Mouse (Mus musculus) heart, embryonic 15.5 days (tissue): ENCODE data around the gene Lypd8. TPM values are rescaled to one million over a fixed set of nuclear protein-coding genes. Genes with fewer than 3 reads are reported as not detected.
"Not testable (repeated sequence)": the region's sequence is repeated elsewhere in the genome, so short reads cannot be mapped to it uniquely, and the experiment has no call there.

ENCODE experiments used
- ATAC-seq: fragments of 200-750 bp; cut with Nextera tagmentation; replicated peaks from 2 replicates; pipeline ENCODE4 v1.8.0; 2017; ENCODE audit warnings: low read depth, moderate TSS enrichment; ENCODE audit not compliant: insufficient number of reproducible peaks, insufficient read depth, low FRiP score
- H3K27ac ChIP-seq: fragments of 300-500 bp; sonication (generic); 2 replicates; pipeline ENCODE4 v1.5.1; 2015; ENCODE audit warnings: mild to moderate bottlenecking, inconsistent platforms
- H3K27me3 ChIP-seq: fragments of 300-500 bp; sonication (generic); 2 replicates; pipeline ENCODE4 v1.6.1; 2015; ENCODE audit warnings: inconsistent platforms
- H3K36me3 ChIP-seq: fragments of 300-500 bp; sonication (generic); 2 replicates; pipeline ENCODE4 v1.6.1; 2015; ENCODE audit warnings: mild to moderate bottlenecking, inconsistent platforms
- H3K4me1 ChIP-seq: fragments of 300-500 bp; sonication (generic); replicated peaks from 2 replicates; pipeline ENCODE4 v1.6.1; 2015; ENCODE audit warnings: inconsistent platforms
- H3K4me2 ChIP-seq: fragments of 300-500 bp; sonication (generic); 2 replicates; pipeline ENCODE4 v1.6.1; 2015; ENCODE audit warnings: inconsistent platforms, mild to moderate bottlenecking, moderate library complexity
- H3K4me3 ChIP-seq: fragments of 300-500 bp; sonication (generic); 2 replicates; pipeline ENCODE4 v1.5.1; 2015; ENCODE audit warnings: mild to moderate bottlenecking, inconsistent platforms
- H3K9ac ChIP-seq: fragments of 300-500 bp; sonication (generic); 2 replicates; pipeline ENCODE4 v1.6.1; 2015; ENCODE audit warnings: mild to moderate bottlenecking, inconsistent platforms
- H3K9me3 ChIP-seq: fragments of 300-500 bp; sonication (generic); replicated peaks from 2 replicates; pipeline ENCODE4 v1.6.1; 2016; ENCODE audit warnings: inconsistent platforms
- WGBS: fragments of 180-500 bp; shearing (Covaris S2); methylation state at CpG from one replicate; pipeline ENCODE4 v1.1.7; 2015; ENCODE audit warnings: mixed read lengths; 5-methylcytosine and 5-hydroxymethylcytosine counted together
- polyA plus RNA-seq: library from polyadenylated mRNA; unstranded; fragments of >200 nt; fragmentation: Nextera tagmentation; extraction: Ambion mirVana; gene quantifications from 2 replicates; pipeline ENCODE4 v1.2.1, GENCODE M21; 2015

Gene Lypd8
- polyA plus RNA-seq, 1 experiment from 2014 or later, result not detected

DNA sequence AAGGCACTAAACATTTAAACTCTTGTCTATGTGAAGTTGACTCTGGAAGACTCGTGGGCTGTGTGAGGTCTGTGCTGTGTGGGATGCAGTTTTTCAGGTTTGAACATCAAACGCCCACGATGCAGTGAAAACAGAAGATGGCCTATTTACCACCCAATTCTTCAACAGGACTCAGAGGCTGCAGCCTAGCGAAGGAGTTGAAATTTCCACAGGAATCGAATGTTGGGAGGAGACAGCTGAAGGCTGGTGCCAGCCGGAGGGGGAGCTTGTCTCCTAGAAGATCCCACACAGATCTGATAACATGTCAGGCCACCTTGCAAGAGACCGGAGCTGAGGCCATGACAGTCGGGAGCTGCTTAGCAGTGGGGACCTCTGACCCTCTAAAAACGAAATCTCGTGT lies 24.4 kb upstream of the Lypd8 start:
- H3K4me2 ChIP-seq, result no peak overlapping the region
- WGBS, result 55% methylated on average over 10 of the region's 10 CpGs
- no peaks in the 10 kb centered on the region for H3K4me1 ChIP-seq
- H3K4me3 ChIP-seq, result no peak overlapping the region
- no peak for ATAC-seq
- no peaks in the 10 kb centered on the region for H3K9me3 ChIP-seq
- no peak overlapping the region for H3K27ac ChIP-seq
- H3K36me3 ChIP-seq, result no peaks in the 10 kb centered on the region
- H3K9ac ChIP-seq, result no peak overlapping the region
- H3K27me3 ChIP-seq, result no peaks in the 10 kb centered on the region

GRCm38 (mm10) chr11:58354927-58355326 lies 23.9 kb upstream of the Lypd8 start:
- no peak overlapping the region for H3K4me2 ChIP-seq
- ATAC-seq, result no peak
- H3K9me3 ChIP-seq, result no peaks in the 10 kb centered on the region
- no peak overlapping the region for H3K27ac ChIP-seq
- WGBS, result 75% methylated on average over 3 of the region's 3 CpGs
- no peaks in the 10 kb centered on the region for H3K36me3 ChIP-seq
- H3K9ac ChIP-seq, result no peak overlapping the region
- no peaks in the 10 kb centered on the region for H3K4me1 ChIP-seq
- no peak overlapping the region for H3K4me3 ChIP-seq
- no peaks in the 10 kb centered on the region for H3K27me3 ChIP-seq

GRCm38 (mm10) chr11:58357042-58357441 lies 21.8 kb upstream of the Lypd8 start:
- H3K9ac ChIP-seq, result no peak overlapping the region
- no peaks in the 10 kb centered on the region for H3K36me3 ChIP-seq
- 89% methylated on average over 3 of the region's 3 CpGs for WGBS
- no peaks in the 10 kb centered on the region for H3K27me3 ChIP-seq
- ATAC-seq, result no peak
- H3K4me3 ChIP-seq, result no peak overlapping the region
- no peaks in the 10 kb centered on the region for H3K9me3 ChIP-seq
- no peak overlapping the region for H3K4me2 ChIP-seq
- no peaks in the 10 kb centered on the region for H3K4me1 ChIP-seq
- no peak overlapping the region for H3K27ac ChIP-seq

DNA sequence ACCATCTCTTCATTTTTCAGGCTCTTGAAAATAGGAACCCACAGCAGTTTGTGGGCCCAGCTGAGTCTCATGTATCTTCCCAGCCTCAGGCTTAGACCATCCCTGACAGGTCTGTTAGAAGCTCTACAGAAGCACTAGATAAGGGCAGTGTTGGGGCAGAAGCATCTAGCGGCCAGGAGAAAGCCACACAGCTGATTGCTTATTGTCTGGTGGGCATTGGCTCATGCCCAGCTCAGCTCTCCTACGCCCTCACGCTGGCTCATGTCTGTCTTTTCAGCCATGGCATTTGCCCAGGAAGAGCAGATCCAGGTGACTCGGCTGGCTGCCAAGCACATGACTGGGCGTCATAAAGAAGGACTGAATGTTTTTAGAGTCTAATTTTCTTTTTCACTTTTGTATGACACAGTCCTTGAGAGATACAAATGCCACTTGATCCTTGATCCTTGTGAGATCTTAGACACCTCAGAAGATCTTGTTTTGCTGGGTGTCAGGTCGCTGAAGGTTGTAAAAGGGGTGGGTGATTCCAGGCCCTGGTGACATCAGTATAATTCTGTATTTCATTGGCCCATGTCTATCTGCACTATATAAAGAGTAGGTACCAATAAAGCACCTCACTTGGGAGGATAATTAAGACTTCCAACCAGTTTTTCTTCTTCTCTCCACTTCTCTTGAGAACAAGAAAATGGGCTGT lies 20.9 kb upstream of the Lypd8 start:
- ATAC-seq, result no peak

GRCm38 (mm10) chr11:58362562-58362961 lies 16.3 kb upstream of the Lypd8 start:
- no CpG with 5 or more reads among the region's 6 CpGs for WGBS
- not testable (repeated sequence) for H3K9me3 ChIP-seq, H3K4me2 ChIP-seq, H3K4me3 ChIP-seq, H3K27me3 ChIP-seq, H3K4me1 ChIP-seq, H3K9ac ChIP-seq, ATAC-seq, H3K36me3 ChIP-seq, H3K27ac ChIP-seq

More for the DNA sequence above, 20.9 kb upstream of the Lypd8 start:
- Histone ChIP-seq H3K4me3 (no peak overlapping the region), H3K27me3 (no peaks in the 10 kb centered on the region), H3K27ac (no peak overlapping the region), H3K9ac (no peak overlapping the region), H3K9me3 (no peaks in the 10 kb centered on the region), H3K4me1 (no peaks in the 10 kb centered on the region), H3K36me3 (no peaks in the 10 kb centered on the region), H3K4me2 (no peak overlapping the region)
- 68% methylated on average over 6 of the region's 6 CpGs for WGBS

- Histone ChIP-seq H3K4me3 (no peak overlapping the region), H3K4me1 (no peaks in the 10 kb centered on the region), H3K27ac (no peak overlapping the region), H3K36me3 (no peaks in the 10 kb centered on the region), H3K9ac (no peak overlapping the region), H3K27me3 (no peaks in the 10 kb centered on the region), H3K4me2 (no peak overlapping the region), H3K9me3 (no peaks in the 10 kb centered on the region)
- 61% methylated on average over 3 of the region's 3 CpGs for WGBS
- ATAC-seq, result no peak
Measured at GRCm38 (mm10) chr11:58364454-58364853, 14.4 kb upstream of the Lypd8 start.

DNA sequence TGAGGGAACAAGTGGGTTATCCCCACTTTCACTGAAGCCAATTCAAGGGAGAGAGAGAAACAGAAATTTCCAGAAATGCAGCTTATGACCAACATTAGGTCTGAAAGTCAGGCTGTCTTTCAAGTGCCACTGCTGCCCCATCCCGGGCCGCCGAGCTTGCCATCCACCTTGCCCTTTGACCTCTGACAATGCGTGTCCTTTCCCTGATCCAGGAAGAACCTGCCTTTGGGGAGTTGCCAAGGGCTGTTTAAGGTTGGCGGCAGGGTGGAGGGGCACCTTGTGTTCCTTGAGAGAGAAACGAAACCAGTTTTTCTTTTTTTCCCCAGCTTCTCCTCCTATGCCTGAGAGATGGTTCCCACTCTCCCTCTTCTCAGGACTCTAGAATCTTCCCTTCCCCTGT lies 12.7 kb upstream of the Lypd8 start:
- not testable (repeated sequence) for H3K27me3 ChIP-seq, H3K4me3 ChIP-seq, H3K4me1 ChIP-seq, H3K27ac ChIP-seq, H3K9ac ChIP-seq, H3K9me3 ChIP-seq, H3K36me3 ChIP-seq, H3K4me2 ChIP-seq, ATAC-seq
- WGBS, result no CpG with 5 or more reads among the region's 6 CpGs

- Histone ChIP-seq H3K27me3 (no peaks in the 10 kb centered on the region), H3K27ac (no peak overlapping the region), H3K9ac (no peak overlapping the region), H3K4me2 (no peak overlapping the region), H3K9me3 (no peaks in the 10 kb centered on the region), H3K4me1 (no peaks in the 10 kb centered on the region), H3K36me3 (no peaks in the 10 kb centered on the region), H3K4me3 (no peak overlapping the region)
- ATAC-seq, result no peak
- 88% methylated on average over 2 of the region's 2 CpGs for WGBS
Measured at GRCm38 (mm10) chr11:58377273-58377672, 1.6 kb upstream of the Lypd8 start.

GRCm38 (mm10) chr11:58377686-58378085 lies 1.2 kb upstream of the Lypd8 start:
- Histone ChIP-seq H3K4me1 (no peaks in the 10 kb centered on the region), H3K36me3 (no peaks in the 10 kb centered on the region), H3K4me3 (no peak overlapping the region), H3K9ac (no peak overlapping the region), H3K4me2 (no peak overlapping the region), H3K27me3 (no peaks in the 10 kb centered on the region), H3K9me3 (no peaks in the 10 kb centered on the region), H3K27ac (no peak overlapping the region)
- WGBS, result 52% methylated on average over 1 of the region's 1 CpGs
- no peak for ATAC-seq

DNA sequence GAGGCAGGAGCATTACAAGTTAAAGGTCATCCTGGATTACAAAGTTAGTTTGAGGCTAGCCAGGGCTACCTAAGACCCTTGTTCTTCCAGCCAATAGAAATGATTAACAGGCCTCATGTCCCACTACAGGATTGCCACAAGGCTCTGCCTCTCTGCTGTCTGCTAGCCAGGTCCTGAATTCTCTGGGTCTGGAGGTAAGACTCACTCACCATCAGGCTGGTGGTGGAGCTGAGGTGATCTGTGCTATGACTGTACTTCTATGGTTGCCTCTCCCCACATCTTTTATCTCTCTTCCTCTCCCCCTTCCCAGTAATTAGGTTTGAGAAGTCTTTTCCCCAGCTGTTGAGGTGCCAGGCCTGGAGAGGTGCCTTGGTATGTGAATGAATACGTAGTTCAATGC lies 673 bp downstream of the Lypd8 start:
- Histone ChIP-seq H3K36me3 (no peaks in the 10 kb centered on the region), H3K4me1 (no peaks in the 10 kb centered on the region), H3K9ac (no peak overlapping the region), H3K4me3 (no peak overlapping the region), H3K27ac (no peak overlapping the region), H3K4me2 (no peak overlapping the region), H3K9me3 (no peaks in the 10 kb centered on the region), H3K27me3 (no peaks in the 10 kb centered on the region)
- WGBS, result 71% methylated on average over 1 of the region's 1 CpGs
- ATAC-seq, result no peak

DNA sequence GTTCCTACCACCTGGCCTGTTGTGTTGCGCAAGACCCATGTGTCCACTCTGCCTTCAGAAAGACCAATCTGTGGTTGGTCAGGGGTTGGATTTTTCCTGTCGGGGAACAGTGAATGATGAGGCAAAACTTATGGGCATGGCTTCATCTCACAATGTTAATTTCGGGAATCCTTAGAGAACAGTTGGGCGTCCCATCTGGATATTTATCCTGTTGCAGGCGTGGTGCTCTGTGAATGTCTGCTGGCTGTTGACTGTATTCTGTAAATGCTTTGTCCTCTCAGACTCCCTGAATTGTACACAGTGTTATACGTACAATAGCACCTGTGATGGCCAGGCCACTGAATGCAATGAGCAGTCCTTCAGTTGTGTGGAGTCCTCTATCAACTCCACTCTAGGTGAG lies 3.6 kb downstream of the Lypd8 start:
- no peak for ATAC-seq
- H3K9ac ChIP-seq, result no peak overlapping the region
- no peaks in the 10 kb centered on the region for H3K9me3 ChIP-seq
- no peaks in the 10 kb centered on the region for H3K4me1 ChIP-seq
- H3K4me2 ChIP-seq, result no peak overlapping the region
- H3K27ac ChIP-seq, result no peak overlapping the region
- H3K36me3 ChIP-seq, result no peaks in the 10 kb centered on the region
- 86% methylated on average over 6 of the region's 6 CpGs for WGBS
- no peak overlapping the region for H3K4me3 ChIP-seq
- no peaks in the 10 kb centered on the region for H3K27me3 ChIP-seq

DNA sequence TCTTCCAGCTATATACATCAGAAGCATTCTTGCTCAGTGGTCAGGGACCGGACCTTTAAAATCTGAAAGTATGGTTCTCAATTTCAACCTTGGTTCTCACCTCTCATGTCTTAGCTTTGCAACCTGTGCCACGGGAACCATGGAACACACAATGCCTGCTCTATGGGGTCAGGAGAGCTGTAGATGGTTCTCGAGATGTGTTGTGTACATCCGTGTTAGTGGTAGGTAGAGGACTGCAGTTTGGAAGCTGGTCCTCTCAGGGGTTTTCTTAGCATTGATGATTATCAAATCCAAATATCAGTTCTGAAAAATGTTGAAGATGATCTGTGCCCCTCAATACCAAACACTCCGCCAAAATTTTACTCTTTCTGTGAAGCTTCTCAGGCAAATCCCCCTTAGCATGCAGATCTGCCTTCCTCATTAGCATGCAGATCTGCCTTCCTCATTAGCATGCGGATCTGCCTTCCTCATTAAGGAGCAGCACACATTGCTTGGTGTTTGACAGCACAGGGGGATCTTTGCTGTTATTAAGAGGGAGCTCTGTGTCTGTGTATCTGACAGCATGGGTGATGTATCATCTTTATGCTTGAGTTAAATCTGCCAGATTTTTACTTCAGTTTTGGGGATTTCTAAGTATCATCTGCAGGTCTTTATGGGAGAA lies 21.3 kb downstream of the Lypd8 start:
- no peak overlapping the region for H3K4me2 ChIP-seq
- ATAC-seq, result no peak
- no peak overlapping the region for H3K4me3 ChIP-seq
- H3K36me3 ChIP-seq, result no peaks in the 10 kb centered on the region
- H3K27me3 ChIP-seq, result no peaks in the 10 kb centered on the region
- no peak overlapping the region for H3K27ac ChIP-seq
- WGBS, result 63% methylated on average over 6 of the region's 6 CpGs
- H3K9me3 ChIP-seq, result no peaks in the 10 kb centered on the region
- H3K4me1 ChIP-seq, result no peaks in the 10 kb centered on the region; the same call in 1 of the 2 replicates
- no peak overlapping the region for H3K9ac ChIP-seq
